16 mouse cellular contexts compared by ENCODE assay signal in genomic region chr14:98886982-98887381, GRCm38 (mm10).
A peak's percentile ranks its signal among the peaks of the same experiment; 100 is the strongest.
DNase-seq lines count a peak whose midpoint lies in the region; ATAC-seq and TF ChIP-seq lines count a peak whose summit lies in the region.
"Had no signal": no experiment of that assay in that cellular context is flagged by ENCODE, and none has a peak within 500 bp of the region (broad histone marks: within the 10 kb centered on the region; RNA-seq: fewer than 3 reads in every experiment).

No protein-coding gene starts in this region.

- no peak overlapping the region for H3K9ac ChIP-seq in intestine, postnatal 0 days (ENCODE audit: low read depth, low read length)
- H3K9ac ChIP-seq in intestine, embryonic 15.5 days, result no peak overlapping the region
- H3K9ac ChIP-seq in midbrain, embryonic 14.5 days (replicated peaks; ENCODE audit: low read length), result no peak overlapping the region
- H3K9ac ChIP-seq in midbrain, embryonic 11.5 days (ENCODE audit: low read length), result no peak overlapping the region
- no peak overlapping the region for H3K9ac ChIP-seq in stomach, postnatal 0 days (ENCODE audit: low read length)
- H3K9ac ChIP-seq: midbrain, embryonic 15.5 days; neural tube, embryonic 15.5 days had no signal

- no peaks in the 10 kb centered on the region for H3K36me3 ChIP-seq in intestine, postnatal 0 days (ENCODE audit: control insufficient read depth, insufficient read depth)
- H3K36me3 ChIP-seq in intestine, embryonic 15.5 days, result no peaks in the 10 kb centered on the region
- H3K36me3 ChIP-seq in midbrain, embryonic 14.5 days (ENCODE audit: control insufficient read depth, insufficient read depth, low read length), result no peaks in the 10 kb centered on the region
- no peaks in the 10 kb centered on the region for H3K36me3 ChIP-seq in midbrain, embryonic 11.5 days (ENCODE audit: control insufficient read depth, insufficient read depth, low read length)
- no peaks in the 10 kb centered on the region for H3K36me3 ChIP-seq in stomach, postnatal 0 days (ENCODE audit: control insufficient read depth, insufficient read depth, low read length)
- H3K36me3 ChIP-seq: midbrain, embryonic 15.5 days; neural tube, embryonic 15.5 days had no signal

- TF ChIP-seq POLR2A in brain, embryonic 14.5 days (IDR thresholded peaks at IDR 0.05; ENCODE audit: borderline replicate concordance, extremely low read depth, insufficient read depth, insufficient read length, poor library complexity, severe bottlenecking), result no peak

- DNase-seq in midbrain, embryonic 14.5 days, result peak; percentile 75
- DNase-seq in midbrain, embryonic 11.5 days (ENCODE audit: low spot score, missing footprints), result no peak
- peak; percentile 63 for DNase-seq in brain, embryonic 14.5 days (ENCODE audit: low read depth)
- no peak for DNase-seq in stomach, postnatal 0 days (ENCODE audit: low spot score)
- no peak for DNase-seq in T-cell, adult 2 months (ENCODE audit: low spot score)
- DNase-seq in heart, adult 18-20 months, result no peak
- DNase-seq: adrenal gland, postnatal 14 days; cerebellum, adult 18-20 months; gastrocnemius, postnatal 10 days; heart, postnatal 36 days; kidney, postnatal 25 days; lung, adult 2 months had no signal

- ATAC-seq in intestine, postnatal 0 days, result no peak
- ATAC-seq in intestine, embryonic 15.5 days, result no peak
- ATAC-seq in midbrain, embryonic 14.5 days (ENCODE audit: low FRiP score, low TSS enrichment), result no peak
- no peak for ATAC-seq in midbrain, embryonic 11.5 days (ENCODE audit: low FRiP score)
- no peak for ATAC-seq in stomach, postnatal 0 days (ENCODE audit: low FRiP score, low TSS enrichment)
- ATAC-seq: midbrain, embryonic 15.5 days had no signal

- TF ChIP-seq CTCF in intestine, postnatal 0 days (IDR thresholded peaks at IDR 0.05; ENCODE audit: low read depth), result peak; percentile 60
- TF ChIP-seq CTCF in brain, embryonic 14.5 days (IDR thresholded peaks at IDR 0.05; ENCODE audit: borderline replicate concordance, extremely low read depth, insufficient read depth, insufficient read length), result no peak
- TF ChIP-seq CTCF in stomach, postnatal 0 days (IDR thresholded peaks at IDR 0.05; ENCODE audit: low read depth), result peak; percentile 69

- no peak overlapping the region for H3K4me2 ChIP-seq in intestine, postnatal 0 days (replicated peaks; ENCODE audit: low read depth)
- no peak overlapping the region for H3K4me2 ChIP-seq in intestine, embryonic 15.5 days (replicated peaks)
- H3K4me2 ChIP-seq in midbrain, embryonic 14.5 days (ENCODE audit: low read length), result no peak overlapping the region
- H3K4me2 ChIP-seq in midbrain, embryonic 11.5 days, result no peak overlapping the region
- H3K4me2 ChIP-seq in stomach, postnatal 0 days (replicated peaks; ENCODE audit: low read depth), result no peak overlapping the region
- H3K4me2 ChIP-seq: midbrain, embryonic 15.5 days; neural tube, embryonic 15.5 days had no signal

- H3K4me1 ChIP-seq in intestine, postnatal 0 days (replicated peaks; ENCODE audit: control insufficient read depth, insufficient read depth, low read length), result no peaks in the 10 kb centered on the region
- H3K4me1 ChIP-seq in intestine, embryonic 15.5 days (replicated peaks), result no peaks in the 10 kb centered on the region
- H3K4me1 ChIP-seq in midbrain, embryonic 14.5 days (ENCODE audit: control insufficient read depth, insufficient read depth, low read length), result no peaks in the 10 kb centered on the region
- H3K4me1 ChIP-seq in midbrain, embryonic 11.5 days (ENCODE audit: control insufficient read depth, insufficient read depth, low read length), result no peaks in the 10 kb centered on the region
- no peaks in the 10 kb centered on the region for H3K4me1 ChIP-seq in stomach, postnatal 0 days (replicated peaks; ENCODE audit: control insufficient read depth, insufficient read depth)
- H3K4me1 ChIP-seq: midbrain, embryonic 15.5 days; neural tube, embryonic 15.5 days had no signal

- no peak overlapping the region for H3K4me3 ChIP-seq in intestine, postnatal 0 days (ENCODE audit: low read depth, low read length)
- H3K4me3 ChIP-seq in intestine, embryonic 15.5 days (replicated peaks), result no peak overlapping the region
- H3K4me3 ChIP-seq in midbrain, embryonic 14.5 days (replicated peaks; ENCODE audit: low read depth, low read length), result no peak overlapping the region
- H3K4me3 ChIP-seq in midbrain, embryonic 11.5 days (ENCODE audit: low read depth, low read length), result no peak overlapping the region
- H3K4me3 ChIP-seq in stomach, postnatal 0 days (ENCODE audit: low read depth, low read length), result no peak overlapping the region
- H3K4me3 ChIP-seq: midbrain, embryonic 15.5 days; neural tube, embryonic 15.5 days had no signal

- no peaks in the 10 kb centered on the region for H3K27me3 ChIP-seq in intestine, postnatal 0 days (replicated peaks; ENCODE audit: control insufficient read depth, insufficient read depth, low read length)
- no peaks in the 10 kb centered on the region for H3K27me3 ChIP-seq in intestine, embryonic 15.5 days (replicated peaks)
- no peaks in the 10 kb centered on the region for H3K27me3 ChIP-seq in midbrain, embryonic 14.5 days (ENCODE audit: control insufficient read depth, insufficient read depth, low read length)
- no peaks in the 10 kb centered on the region for H3K27me3 ChIP-seq in midbrain, embryonic 11.5 days (ENCODE audit: control insufficient read depth, insufficient read depth, low read length)
- no peaks in the 10 kb centered on the region for H3K27me3 ChIP-seq in stomach, postnatal 0 days (ENCODE audit: control insufficient read depth, insufficient read depth, low read length)
- H3K27me3 ChIP-seq: midbrain, embryonic 15.5 days; neural tube, embryonic 15.5 days had no signal

- TF ChIP-seq EP300 in stomach, postnatal 0 days (optimal IDR thresholded peaks at IDR 0.05), result no peak

- no peaks in the 10 kb centered on the region for H3K9me3 ChIP-seq in intestine, postnatal 0 days (ENCODE audit: control insufficient read depth)
- H3K9me3 ChIP-seq in intestine, embryonic 15.5 days, result no peaks in the 10 kb centered on the region
- no peaks in the 10 kb centered on the region for H3K9me3 ChIP-seq in midbrain, embryonic 14.5 days (ENCODE audit: control insufficient read depth, low read length)
- H3K9me3 ChIP-seq in midbrain, embryonic 11.5 days (ENCODE audit: control insufficient read depth, low read length), result no peaks in the 10 kb centered on the region
- H3K9me3 ChIP-seq in stomach, postnatal 0 days (ENCODE audit: control insufficient read depth, low read length), result no peaks in the 10 kb centered on the region
- H3K9me3 ChIP-seq: midbrain, embryonic 15.5 days; neural tube, embryonic 15.5 days had no signal

- 13% methylated on average over 1 of the region's 1 CpGs for WGBS in intestine, postnatal 0 days
- 11% methylated on average over 1 of the region's 1 CpGs for WGBS in intestine, embryonic 15.5 days
- 9% methylated on average over 1 of the region's 1 CpGs for WGBS in midbrain, embryonic 14.5 days
- 14% methylated on average over 1 of the region's 1 CpGs for WGBS in midbrain, embryonic 11.5 days
- WGBS in stomach, postnatal 0 days, result 2% methylated on average over 1 of the region's 1 CpGs

- H3K27ac ChIP-seq in intestine, postnatal 0 days (ENCODE audit: low read depth, low read length), result no peak overlapping the region
- H3K27ac ChIP-seq in intestine, embryonic 15.5 days, result no peak overlapping the region
- no peak overlapping the region for H3K27ac ChIP-seq in midbrain, embryonic 14.5 days (replicated peaks; ENCODE audit: low read depth, low read length)
- no peak overlapping the region for H3K27ac ChIP-seq in midbrain, embryonic 11.5 days (ENCODE audit: low read depth, low read length)
- no peak overlapping the region for H3K27ac ChIP-seq in stomach, postnatal 0 days (replicated peaks)
- H3K27ac ChIP-seq: midbrain, embryonic 15.5 days; neural tube, embryonic 15.5 days had no signal

Comparison
In these comparisons a context has a peak if more than half of its experiments do, and no peak if none do; other contexts are left out.
1. DNase-seq: peak in midbrain, embryonic 14.5 days (single experiment) and brain, embryonic 14.5 days (single experiment); none in midbrain, embryonic 11.5 days (single experiment), stomach, postnatal 0 days (single experiment), T-cell, adult 2 months (single experiment) and heart, adult 18-20 months (0 of 2).